Mouse (Mus musculus): ENCODE measurements around the gene Slc27a5. TPM values are rescaled to one million over a fixed set of nuclear protein-coding genes. Genes with fewer than 3 reads are reported as not detected.

Gene Slc27a5
- total RNA-seq, 1 experiment: 0.45 TPM

GRCm38 (mm10) chr7:12959718-12960117 lies 38.3 kb downstream of the Slc27a5 start:
- no peak for TF ChIP-seq ZNF384 (IDR thresholded peaks at IDR 0.05; ENCODE audit: low read depth, low read length)
- no peak for TF ChIP-seq MAFK (IDR thresholded peaks at IDR 0.05; ENCODE audit: insufficient read depth, low read depth, low read length)
- no peak for TF ChIP-seq ZC3H11A (IDR thresholded peaks at IDR 0.05; ENCODE audit: borderline replicate concordance, low read depth, low read length)
- TF ChIP-seq HCFC1 (IDR thresholded peaks at IDR 0.05; ENCODE audit: borderline replicate concordance, insufficient read depth, low read length): no peak
- no peak for TF ChIP-seq CHD2 (IDR thresholded peaks at IDR 0.05; ENCODE audit: low read depth, low read length)
- no peaks in the 10 kb centered on the region for H3K9me3 ChIP-seq (ENCODE audit: control insufficient read depth, insufficient read depth, low read depth, low read length)
- DNase-seq (ENCODE audit: low read depth, low spot score): no peak
- H3K4me3 ChIP-seq (ENCODE audit: insufficient read depth in 1 of 2, low read depth in 1 of 2, low read length in 2 of 2, poor library complexity in 1 of 2, severe bottlenecking in 1 of 2): no peak overlapping the region
- H3K36me3 ChIP-seq (ENCODE audit: control insufficient read depth, insufficient read depth, low read length, poor library complexity, severe bottlenecking): no peaks in the 10 kb centered on the region
- peaks cover 4 to 5% of the 10 kb centered on the region in 2 experiments; a peak in 3 of 4 replicates for H3K4me1 ChIP-seq (ENCODE audit: control insufficient read depth in 2 of 2, insufficient read depth in 2 of 2, low read length in 2 of 2, poor library complexity in 1 of 2)
- H3K9ac ChIP-seq (ENCODE audit: insufficient read depth, low read depth, low read length, poor library complexity, severe bottlenecking): no peak overlapping the region
- H3K27ac ChIP-seq (ENCODE audit: insufficient read depth, low read depth, low read length, poor library complexity, severe bottlenecking): no peak overlapping the region
- in situ Hi-C loops (cut with MboI; ENCODE audit: low sequenced_read_pairs in 2 of 2, unreplicated experiment in 2 of 2): no loop called here

GRCm38 (mm10) chr7:12958948-12959347 lies 39.0 kb downstream of the Slc27a5 start:
- no peaks in the 10 kb centered on the region for H3K9me3 ChIP-seq (ENCODE audit: control insufficient read depth, insufficient read depth, low read depth, low read length)
- no peak overlapping the region for H3K4me3 ChIP-seq (ENCODE audit: insufficient read depth in 1 of 2, low read depth in 1 of 2, low read length in 2 of 2, poor library complexity in 1 of 2, severe bottlenecking in 1 of 2)
- H3K36me3 ChIP-seq (ENCODE audit: control insufficient read depth, insufficient read depth, low read length, poor library complexity, severe bottlenecking): no peaks in the 10 kb centered on the region
- H3K4me1 ChIP-seq (ENCODE audit: control insufficient read depth in 2 of 2, insufficient read depth in 2 of 2, low read length in 2 of 2, poor library complexity in 1 of 2): peaks cover 2 to 4% of the 10 kb centered on the region in 2 experiments; a peak in 2 of 4 replicates
- H3K9ac ChIP-seq (ENCODE audit: insufficient read depth, low read depth, low read length, poor library complexity, severe bottlenecking): no peak overlapping the region
- in situ Hi-C loops (cut with MboI; ENCODE audit: low sequenced_read_pairs in 2 of 2, unreplicated experiment in 2 of 2): no loop called here
- TF ChIP-seq ZNF384 (IDR thresholded peaks at IDR 0.05; ENCODE audit: low read depth, low read length): no peak
- TF ChIP-seq ZC3H11A (IDR thresholded peaks at IDR 0.05; ENCODE audit: borderline replicate concordance, low read depth, low read length): no peak
- TF ChIP-seq HCFC1 (IDR thresholded peaks at IDR 0.05; ENCODE audit: borderline replicate concordance, insufficient read depth, low read length): no peak
- no peak for TF ChIP-seq MAFK (IDR thresholded peaks at IDR 0.05; ENCODE audit: insufficient read depth, low read depth, low read length)
- no peak for TF ChIP-seq CHD2 (IDR thresholded peaks at IDR 0.05; ENCODE audit: low read depth, low read length)
- no peak overlapping the region for H3K27ac ChIP-seq (ENCODE audit: insufficient read depth, low read depth, low read length, poor library complexity, severe bottlenecking)
- DNase-seq (ENCODE audit: low read depth, low spot score): no peak

- Histone ChIP-seq H3K27ac (ENCODE audit: insufficient read depth, low read depth, low read length, poor library complexity, severe bottlenecking) (no peak overlapping the region), H3K4me1 (ENCODE audit: control insufficient read depth in 2 of 2, insufficient read depth in 2 of 2, low read length in 2 of 2, poor library complexity in 1 of 2) (peaks cover 2 to 4% of the 10 kb centered on the region in 2 experiments; a peak in 2 of 4 replicates), H3K36me3 (ENCODE audit: control insufficient read depth, insufficient read depth, low read length, poor library complexity, severe bottlenecking) (no peaks in the 10 kb centered on the region), H3K9ac (ENCODE audit: insufficient read depth, low read depth, low read length, poor library complexity, severe bottlenecking) (no peak overlapping the region), H3K4me3 (ENCODE audit: insufficient read depth in 1 of 2, low read depth in 1 of 2, low read length in 2 of 2, poor library complexity in 1 of 2, severe bottlenecking in 1 of 2) (no peak overlapping the region), H3K9me3 (ENCODE audit: control insufficient read depth, insufficient read depth, low read depth, low read length) (no peaks in the 10 kb centered on the region)
- in situ Hi-C loops (cut with MboI; ENCODE audit: low sequenced_read_pairs in 2 of 2, unreplicated experiment in 2 of 2): no loop called here
- TF ChIP-seq HCFC1 (IDR thresholded peaks at IDR 0.05; ENCODE audit: borderline replicate concordance, insufficient read depth, low read length) (no peak), CHD2 (IDR thresholded peaks at IDR 0.05; ENCODE audit: low read depth, low read length) (no peak), ZC3H11A (IDR thresholded peaks at IDR 0.05; ENCODE audit: borderline replicate concordance, low read depth, low read length) (no peak)
- no peak for DNase-seq (ENCODE audit: low read depth, low spot score)
These were observed 40.5 kb downstream of the Slc27a5 start for GRCm38 (mm10) chr7:12957511-12957910.

- TF ChIP-seq ZC3H11A (IDR thresholded peaks at IDR 0.05; ENCODE audit: borderline replicate concordance, low read depth, low read length) (no peak), HCFC1 (IDR thresholded peaks at IDR 0.05; ENCODE audit: borderline replicate concordance, insufficient read depth, low read length) (no peak), MAFK (IDR thresholded peaks at IDR 0.05; ENCODE audit: insufficient read depth, low read depth, low read length) (no peak), ZNF384 (IDR thresholded peaks at IDR 0.05; ENCODE audit: low read depth, low read length) (no peak), CHD2 (IDR thresholded peaks at IDR 0.05; ENCODE audit: low read depth, low read length) (no peak)
- H3K9me3 ChIP-seq (ENCODE audit: control insufficient read depth, insufficient read depth, low read depth, low read length): no peaks in the 10 kb centered on the region
- peaks cover 0 to 7% of the 10 kb centered on the region in 2 experiments; a peak in 2 of 4 replicates for H3K4me1 ChIP-seq (ENCODE audit: control insufficient read depth in 2 of 2, insufficient read depth in 2 of 2, low read length in 2 of 2, poor library complexity in 1 of 2)
- H3K9ac ChIP-seq (ENCODE audit: insufficient read depth, low read depth, low read length, poor library complexity, severe bottlenecking): no peak overlapping the region
- no peak for DNase-seq (ENCODE audit: low read depth, low spot score)
- H3K36me3 ChIP-seq (ENCODE audit: control insufficient read depth, insufficient read depth, low read length, poor library complexity, severe bottlenecking): no peaks in the 10 kb centered on the region
- no peak overlapping the region for H3K4me3 ChIP-seq (ENCODE audit: insufficient read depth in 1 of 2, low read depth in 1 of 2, low read length in 2 of 2, poor library complexity in 1 of 2, severe bottlenecking in 1 of 2)
- no peak overlapping the region for H3K27ac ChIP-seq (ENCODE audit: insufficient read depth, low read depth, low read length, poor library complexity, severe bottlenecking)
- in situ Hi-C loops (cut with MboI; ENCODE audit: low sequenced_read_pairs in 2 of 2, unreplicated experiment in 2 of 2): no loop called here
These were observed 43.1 kb downstream of the Slc27a5 start for GRCm38 (mm10) chr7:12954896-12955295.

GRCm38 (mm10) chr7:12949872-12950229 lies 48.1 kb downstream of the Slc27a5 start:
- peaks cover 0 to 3% of the 10 kb centered on the region in 2 experiments; a peak in 1 of 4 replicates for H3K4me1 ChIP-seq (ENCODE audit: control insufficient read depth in 2 of 2, insufficient read depth in 2 of 2, low read length in 2 of 2, poor library complexity in 1 of 2)
- no peaks in the 10 kb centered on the region for H3K36me3 ChIP-seq (ENCODE audit: control insufficient read depth, insufficient read depth, low read length, poor library complexity, severe bottlenecking)
- in situ Hi-C loops (cut with MboI; ENCODE audit: low sequenced_read_pairs in 2 of 2, unreplicated experiment in 2 of 2): no loop called here
- no peak for DNase-seq (ENCODE audit: low read depth, low spot score)
- H3K4me3 ChIP-seq (ENCODE audit: insufficient read depth in 1 of 2, low read depth in 1 of 2, low read length in 2 of 2, poor library complexity in 1 of 2, severe bottlenecking in 1 of 2): peak overlapping the region; percentile 71 to 77
- H3K9ac ChIP-seq (ENCODE audit: insufficient read depth, low read depth, low read length, poor library complexity, severe bottlenecking): peak overlapping the region; percentile 95
- TF ChIP-seq HCFC1 (IDR thresholded peaks at IDR 0.05; ENCODE audit: borderline replicate concordance, insufficient read depth, low read length) (no peak), ZC3H11A (IDR thresholded peaks at IDR 0.05; ENCODE audit: borderline replicate concordance, low read depth, low read length) (no peak), CHD2 (IDR thresholded peaks at IDR 0.05; ENCODE audit: low read depth, low read length) (no peak), MAFK (IDR thresholded peaks at IDR 0.05; ENCODE audit: insufficient read depth, low read depth, low read length) (no peak), ZNF384 (IDR thresholded peaks at IDR 0.05; ENCODE audit: low read depth, low read length) (no peak)
- H3K27ac ChIP-seq (ENCODE audit: insufficient read depth, low read depth, low read length, poor library complexity, severe bottlenecking): peak overlapping the region; percentile 55
- no peaks in the 10 kb centered on the region for H3K9me3 ChIP-seq (ENCODE audit: control insufficient read depth, insufficient read depth, low read depth, low read length)
